Mouse (Mus musculus): ENCODE results near the gene Gm11034. TPM values are rescaled to one million over a fixed set of nuclear protein-coding genes. Genes with fewer than 3 reads are reported as not detected.

Gm11034 gene
- polyA plus RNA-seq, 1 experiment from 2014 or later: not detected

GRCm38 (mm10) chr8:72215060-72215459 lies 1.6 kb upstream of the Gm11034 start:
- Histone ChIP-seq H3K9ac (replicated peaks; ENCODE audit: low read length) (no peak overlapping the region), H3K4me2 (replicated peaks; ENCODE audit: low read depth, low read length) (no peak overlapping the region), H3K4me1 (ENCODE audit: insufficient read depth, low read length) (no peaks in the 10 kb centered on the region), H3K9me3 (ENCODE audit: low read length) (no peaks in the 10 kb centered on the region), H3K4me3 (ENCODE audit: low read length) (no peak overlapping the region), H3K27ac (ENCODE audit: low read length) (no peak overlapping the region), H3K27me3 (ENCODE audit: insufficient read depth, low read length) (0 out of 2 replicates have a peak, but pooled peaks cover 9% of the 10 kb centered on the region), H3K36me3 (ENCODE audit: insufficient read depth, low read length) (no peaks in the 10 kb centered on the region)
- 48% methylated on average over 2 of the region's 2 CpGs for WGBS
- no peak for ATAC-seq (ENCODE audit: low FRiP score, low TSS enrichment)

- H3K4me3 ChIP-seq (ENCODE audit: low read length): no peak within 1 kb of the TSS
- H3K9me3 ChIP-seq (ENCODE audit: low read length): no peaks in the 10 kb centered on the region
- no peaks in the 10 kb centered on the region for H3K4me1 ChIP-seq (ENCODE audit: insufficient read depth, low read length)
- ATAC-seq (ENCODE audit: low FRiP score, low TSS enrichment): no peak
- H3K9ac ChIP-seq (replicated peaks; ENCODE audit: low read length): no peak within 1 kb of the TSS
- H3K27ac ChIP-seq (ENCODE audit: low read length): no peak within 1 kb of the TSS
- H3K4me2 ChIP-seq (replicated peaks; ENCODE audit: low read depth, low read length): no peak within 1 kb of the TSS
- 0 out of 2 replicates have a peak, but pooled peaks cover 9% of the 10 kb centered on the region for H3K27me3 ChIP-seq (ENCODE audit: insufficient read depth, low read length)
- H3K36me3 ChIP-seq (ENCODE audit: insufficient read depth, low read length): no peaks in the 10 kb centered on the region
- 44% methylated on average over 4 of the region's 4 CpGs for WGBS
Observed at GRCm38 (mm10) chr8:72212751-72213150, 685 bp downstream of the Gm11034 start, which contains the start of gene Cib3. TSS of gene Cib3 (minus strand) at chr8:72212837.

- H3K27ac ChIP-seq (ENCODE audit: low read length): no peak overlapping the region
- H3K4me3 ChIP-seq (ENCODE audit: low read length): no peak overlapping the region
- no peak overlapping the region for H3K4me2 ChIP-seq (replicated peaks; ENCODE audit: low read depth, low read length)
- no peak for ATAC-seq (ENCODE audit: low FRiP score, low TSS enrichment)
- WGBS: 75% methylated on average over 1 of the region's 1 CpGs
- no peaks in the 10 kb centered on the region for H3K9me3 ChIP-seq (ENCODE audit: low read length)
- no peak overlapping the region for H3K9ac ChIP-seq (replicated peaks; ENCODE audit: low read length)
- H3K4me1 ChIP-seq (ENCODE audit: insufficient read depth, low read length): no peaks in the 10 kb centered on the region
- H3K36me3 ChIP-seq (ENCODE audit: insufficient read depth, low read length): no peaks in the 10 kb centered on the region
- 0 out of 2 replicates have a peak, but pooled peaks cover 6% of the 10 kb centered on the region for H3K27me3 ChIP-seq (ENCODE audit: insufficient read depth, low read length)
Observed at GRCm38 (mm10) chr8:72211846-72212245, 1.6 kb downstream of the Gm11034 start.

- Histone ChIP-seq H3K9ac (replicated peaks; ENCODE audit: low read length) (no peak overlapping the region), H3K4me3 (ENCODE audit: low read length) (no peak overlapping the region), H3K9me3 (ENCODE audit: low read length) (no peaks in the 10 kb centered on the region), H3K4me1 (ENCODE audit: insufficient read depth, low read length) (no peaks in the 10 kb centered on the region), H3K36me3 (ENCODE audit: insufficient read depth, low read length) (no peaks in the 10 kb centered on the region), H3K27me3 (ENCODE audit: insufficient read depth, low read length) (0 out of 2 replicates have a peak, but pooled peaks cover 6% of the 10 kb centered on the region), H3K4me2 (replicated peaks; ENCODE audit: low read depth, low read length) (no peak overlapping the region), H3K27ac (ENCODE audit: low read length) (no peak overlapping the region)
- ATAC-seq (ENCODE audit: low FRiP score, low TSS enrichment): no peak
- WGBS: 57% methylated on average over 2 of the region's 2 CpGs
Observed at GRCm38 (mm10) chr8:72210710-72211109, 2.7 kb downstream of the Gm11034 start.

- 74% methylated on average over 4 of the region's 4 CpGs for WGBS
- H3K4me2 ChIP-seq (replicated peaks; ENCODE audit: low read depth, low read length): no peak overlapping the region
- no peak; the same call in 1 of the 2 replicates for ATAC-seq (ENCODE audit: low FRiP score, low TSS enrichment)
- H3K9me3 ChIP-seq (ENCODE audit: low read length): no peaks in the 10 kb centered on the region
- H3K27me3 ChIP-seq (ENCODE audit: insufficient read depth, low read length): 0 out of 2 replicates have a peak, but pooled peaks cover 6% of the 10 kb centered on the region
- H3K4me3 ChIP-seq (ENCODE audit: low read length): no peak overlapping the region
- no peaks in the 10 kb centered on the region for H3K36me3 ChIP-seq (ENCODE audit: insufficient read depth, low read length)
- no peak overlapping the region for H3K9ac ChIP-seq (replicated peaks; ENCODE audit: low read length)
- no peaks in the 10 kb centered on the region for H3K4me1 ChIP-seq (ENCODE audit: insufficient read depth, low read length)
- H3K27ac ChIP-seq (ENCODE audit: low read length): no peak overlapping the region
Observed at GRCm38 (mm10) chr8:72210222-72210621, 3.2 kb downstream of the Gm11034 start.

GRCm38 (mm10) chr8:72208582-72208981 lies 4.9 kb downstream of the Gm11034 start:
- H3K4me2 ChIP-seq (replicated peaks; ENCODE audit: low read depth, low read length): no peak overlapping the region
- H3K36me3 ChIP-seq (ENCODE audit: insufficient read depth, low read length): no peaks in the 10 kb centered on the region
- no peak overlapping the region for H3K9ac ChIP-seq (replicated peaks; ENCODE audit: low read length)
- peaks cover 3% of the 10 kb centered on the region; the same call in 1 of the 2 replicates for H3K9me3 ChIP-seq (ENCODE audit: low read length)
- no peak for ATAC-seq (ENCODE audit: low FRiP score, low TSS enrichment)
- no peaks in the 10 kb centered on the region for H3K4me1 ChIP-seq (ENCODE audit: insufficient read depth, low read length)
- 72% methylated on average over 1 of the region's 1 CpGs for WGBS
- no peak overlapping the region for H3K4me3 ChIP-seq (ENCODE audit: low read length)
- H3K27me3 ChIP-seq (ENCODE audit: insufficient read depth, low read length): no peaks in the 10 kb centered on the region
- no peak overlapping the region for H3K27ac ChIP-seq (ENCODE audit: low read length)

- no peak overlapping the region for H3K4me3 ChIP-seq (ENCODE audit: low read length)
- H3K4me2 ChIP-seq (replicated peaks; ENCODE audit: low read depth, low read length): no peak overlapping the region
- H3K9me3 ChIP-seq (ENCODE audit: low read length): peaks cover 8% of the 10 kb centered on the region
- 66% methylated on average over 8 of the region's 8 CpGs for WGBS
- no peaks in the 10 kb centered on the region for H3K36me3 ChIP-seq (ENCODE audit: insufficient read depth, low read length)
- H3K9ac ChIP-seq (replicated peaks; ENCODE audit: low read length): no peak overlapping the region
- H3K27ac ChIP-seq (ENCODE audit: low read length): no peak overlapping the region
- no peak; the same call in 1 of the 2 replicates for ATAC-seq (ENCODE audit: low FRiP score, low TSS enrichment)
- H3K4me1 ChIP-seq (ENCODE audit: insufficient read depth, low read length): no peaks in the 10 kb centered on the region
- H3K27me3 ChIP-seq (ENCODE audit: insufficient read depth, low read length): no peaks in the 10 kb centered on the region
Observed at GRCm38 (mm10) chr8:72197997-72198396, 15.4 kb downstream of the Gm11034 start.

GRCm38 (mm10) chr8:72192065-72192464 lies 21.4 kb downstream of the Gm11034 start:
- Histone ChIP-seq H3K27ac (ENCODE audit: low read length) (no peak overlapping the region), H3K4me3 (ENCODE audit: low read length) (no peak overlapping the region), H3K27me3 (ENCODE audit: insufficient read depth, low read length) (no peaks in the 10 kb centered on the region), H3K36me3 (ENCODE audit: insufficient read depth, low read length) (no peaks in the 10 kb centered on the region), H3K9ac (replicated peaks; ENCODE audit: low read length) (no peak overlapping the region), H3K9me3 (ENCODE audit: low read length) (no peaks in the 10 kb centered on the region), H3K4me1 (ENCODE audit: insufficient read depth, low read length) (no peaks in the 10 kb centered on the region), H3K4me2 (replicated peaks; ENCODE audit: low read depth, low read length) (no peak overlapping the region)
- ATAC-seq (ENCODE audit: low FRiP score, low TSS enrichment): no peak

GRCm38 (mm10) chr8:72190215-72190539 lies 23.3 kb downstream of the Gm11034 start:
- Histone ChIP-seq H3K27ac (ENCODE audit: low read length) (no peak overlapping the region), H3K4me3 (ENCODE audit: low read length) (no peak overlapping the region), H3K9ac (replicated peaks; ENCODE audit: low read length) (no peak overlapping the region), H3K27me3 (ENCODE audit: insufficient read depth, low read length) (no peaks in the 10 kb centered on the region), H3K36me3 (ENCODE audit: insufficient read depth, low read length) (no peaks in the 10 kb centered on the region), H3K4me2 (replicated peaks; ENCODE audit: low read depth, low read length) (no peak overlapping the region), H3K4me1 (ENCODE audit: insufficient read depth, low read length) (no peaks in the 10 kb centered on the region), H3K9me3 (ENCODE audit: low read length) (no peaks in the 10 kb centered on the region)
- ATAC-seq (ENCODE audit: low FRiP score, low TSS enrichment): no peak
- WGBS: 89% methylated on average over 2 of the region's 2 CpGs

- no peak for ATAC-seq (ENCODE audit: low FRiP score, low TSS enrichment)
- Histone ChIP-seq H3K4me1 (ENCODE audit: insufficient read depth, low read length) (no peaks in the 10 kb centered on the region), H3K36me3 (ENCODE audit: insufficient read depth, low read length) (no peaks in the 10 kb centered on the region), H3K9ac (replicated peaks; ENCODE audit: low read length) (no peak within 1 kb of the TSS), H3K4me2 (replicated peaks; ENCODE audit: low read depth, low read length) (no peak within 1 kb of the TSS), H3K27ac (ENCODE audit: low read length) (no peak within 1 kb of the TSS), H3K27me3 (ENCODE audit: insufficient read depth, low read length) (no peaks in the 10 kb centered on the region), H3K4me3 (ENCODE audit: low read length) (no peak within 1 kb of the TSS), H3K9me3 (ENCODE audit: low read length) (no peaks in the 10 kb centered on the region)
- WGBS: 66% methylated on average over 12 of the region's 12 CpGs
Observed at GRCm38 (mm10) chr8:72189417-72190214, 23.8 kb downstream of the Gm11034 start, which contains the start of gene Hsh2d. TSS of gene Hsh2d (plus strand) at chr8:72189638.

Measured in kidney, embryonic 16.5 days (tissue).